Mouse (Mus musculus) midbrain, embryonic 15.5 days (tissue): ENCODE results near the gene Pcbp2. TPM values are rescaled to one million over a fixed set of nuclear protein-coding genes. Genes with fewer than 3 reads are reported as not detected.
A peak's percentile ranks its signal among the peaks of the same experiment; 100 is the strongest.

Experiments used
- ATAC-seq: fragments of 200-750 bp; cut with Nextera tagmentation; replicated peaks from 2 replicates; pipeline ENCODE4 v1.8.0; 2017; ENCODE audit warnings: moderate TSS enrichment
- H3K27ac ChIP-seq: fragments of 300-500 bp; sonication (generic); 2 replicates; pipeline ENCODE4 v1.5.1; 2015; ENCODE audit warnings: mild to moderate bottlenecking, inconsistent platforms
- H3K27me3 ChIP-seq: fragments of 300-500 bp; sonication (generic); replicated peaks from 2 replicates; pipeline ENCODE4 v1.6.1; 2015; ENCODE audit warnings: inconsistent platforms
- H3K36me3 ChIP-seq: fragments of 300-500 bp; sonication (generic); replicated peaks from 2 replicates; pipeline ENCODE4 v1.6.1; 2015; ENCODE audit warnings: inconsistent platforms
- H3K4me1 ChIP-seq: fragments of 300-500 bp; sonication (generic); 2 replicates; pipeline ENCODE4 v1.6.1; 2015; ENCODE audit warnings: inconsistent platforms
- H3K4me2 ChIP-seq: fragments of 300-500 bp; sonication (generic); 2 replicates; pipeline ENCODE4 v1.6.1; 2015; ENCODE audit warnings: inconsistent platforms, mild to moderate bottlenecking, moderate library complexity
- H3K4me3 ChIP-seq: fragments of 300-500 bp; sonication (generic); 2 replicates; pipeline ENCODE4 v1.5.1; 2015; ENCODE audit warnings: mild to moderate bottlenecking, inconsistent platforms
- H3K9ac ChIP-seq: fragments of 300-500 bp; sonication (generic); 2 replicates; pipeline ENCODE4 v1.6.1; 2015; ENCODE audit warnings: mild to moderate bottlenecking, inconsistent platforms
- H3K9me3 ChIP-seq: fragments of 300-500 bp; sonication (generic); 2 replicates; pipeline ENCODE4 v1.6.1; 2016; ENCODE audit warnings: inconsistent platforms
- WGBS: fragments of 180-500 bp; shearing (Covaris S2); methylation state at CpG from one replicate; pipeline ENCODE4 v1.1.7; 2015; ENCODE audit warnings: mixed read lengths; 5-methylcytosine and 5-hydroxymethylcytosine counted together
- polyA plus RNA-seq: library from polyadenylated mRNA; unstranded; fragments of >200 nt; fragmentation: Nextera tagmentation; extraction: Ambion mirVana; gene quantifications from 2 replicates; pipeline ENCODE4 v1.2.1, GENCODE M21; 2015

Gene Pcbp2
- polyA plus RNA-seq, 1 experiment from 2014 or later: 126 TPM

GRCm38 (mm10) chr15:102502254-102502840, 32.0 kb downstream of the Pcbp2 start:
- WGBS: 79% methylated on average over 9 of the region's 9 CpGs
- Histone ChIP-seq H3K4me3 (no peak overlapping the region), H3K27me3 (no peaks in the 10 kb centered on the region), H3K27ac (no peak overlapping the region), H3K9me3 (no peaks in the 10 kb centered on the region), H3K9ac (no peak overlapping the region), H3K36me3 (peaks cover 74% of the 10 kb centered on the region), H3K4me1 (no peaks in the 10 kb centered on the region), H3K4me2 (no peak overlapping the region)
- no peak for ATAC-seq

DNA sequence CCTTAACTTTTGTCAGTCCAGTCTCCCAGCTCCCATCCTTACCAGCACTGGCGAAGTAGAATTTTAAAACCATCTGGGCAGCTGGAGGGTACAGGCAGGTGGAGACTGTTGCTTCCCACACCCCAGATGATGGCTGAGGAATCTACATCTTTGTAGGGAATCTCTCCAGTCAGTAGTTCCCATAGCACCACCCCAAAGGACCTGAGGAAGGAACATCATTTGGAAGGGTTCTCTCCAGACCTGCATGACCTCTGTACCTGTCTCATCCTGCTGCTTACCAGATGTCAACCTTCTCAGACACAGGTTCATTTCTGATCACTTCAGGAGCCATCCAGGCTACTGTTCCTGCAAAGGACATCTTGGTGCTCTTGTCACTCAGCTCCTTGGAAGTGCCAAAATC, 33.1 kb downstream of the Pcbp2 start, which contains the start of gene Gm10337:
Gene Gm10337 (plus strand): TSS at position 276 of the 400 bp plus-strand sequence.
- ATAC-seq: no peak
- no peaks in the 10 kb centered on the region for H3K27me3 ChIP-seq
- no peaks in the 10 kb centered on the region for H3K9me3 ChIP-seq
- WGBS: 89% methylated on average over 1 of the region's 1 CpGs
- peaks cover 68% of the 10 kb centered on the region for H3K36me3 ChIP-seq
- no peak within 1 kb of the TSS for H3K9ac ChIP-seq
- H3K4me3 ChIP-seq: no peak within 1 kb of the TSS
- no peak within 1 kb of the TSS for H3K4me2 ChIP-seq
- H3K4me1 ChIP-seq: no peaks in the 10 kb centered on the region
- no peak within 1 kb of the TSS for H3K27ac ChIP-seq

- H3K27me3 ChIP-seq: no peaks in the 10 kb centered on the region
- 94% methylated on average over 9 of the region's 9 CpGs for WGBS
- no peak for ATAC-seq
- no peak overlapping the region for H3K4me3 ChIP-seq
- H3K9ac ChIP-seq: no peak overlapping the region
- H3K4me1 ChIP-seq: peaks cover 4% of the 10 kb centered on the region
- H3K36me3 ChIP-seq: peaks cover 64% of the 10 kb centered on the region
- no peaks in the 10 kb centered on the region for H3K9me3 ChIP-seq
- H3K4me2 ChIP-seq: no peak overlapping the region
- no peak overlapping the region for H3K27ac ChIP-seq
These were observed 33.8 kb downstream of the Pcbp2 start for GRCm38 (mm10) chr15:102503924-102504782.

- Histone ChIP-seq H3K4me1 (peaks cover 14% of the 10 kb centered on the region), H3K9ac (no peak overlapping the region), H3K36me3 (peaks cover 53% of the 10 kb centered on the region), H3K27ac (no peak overlapping the region), H3K27me3 (no peaks in the 10 kb centered on the region), H3K4me3 (no peak overlapping the region), H3K4me2 (no peak overlapping the region), H3K9me3 (no peaks in the 10 kb centered on the region)
- WGBS: 81% methylated on average over 12 of the region's 12 CpGs
- ATAC-seq: no peak
These were observed 34.9 kb downstream of the Pcbp2 start for GRCm38 (mm10) chr15:102505073-102505769.

- Histone ChIP-seq H3K9me3 (no peaks in the 10 kb centered on the region), H3K9ac (no peak overlapping the region), H3K27ac (no peak overlapping the region), H3K4me1 (peaks cover 17% of the 10 kb centered on the region), H3K4me3 (no peak overlapping the region), H3K4me2 (no peak overlapping the region), H3K27me3 (no peaks in the 10 kb centered on the region), H3K36me3 (peaks cover 47% of the 10 kb centered on the region)
- 87% methylated on average over 9 of the region's 9 CpGs for WGBS
- ATAC-seq: no peak
These were observed 35.6 kb downstream of the Pcbp2 start for GRCm38 (mm10) chr15:102505770-102506463.

GRCm38 (mm10) chr15:102506464-102506830, 36.1 kb downstream of the Pcbp2 start:
- 71% methylated on average over 2 of the region's 2 CpGs for WGBS
- Histone ChIP-seq H3K4me1 (peaks cover 22% of the 10 kb centered on the region), H3K27me3 (no peaks in the 10 kb centered on the region), H3K9me3 (no peaks in the 10 kb centered on the region), H3K4me3 (no peak overlapping the region), H3K36me3 (peaks cover 42% of the 10 kb centered on the region), H3K4me2 (no peak overlapping the region), H3K9ac (no peak overlapping the region), H3K27ac (no peak overlapping the region)
- no peak for ATAC-seq

GRCm38 (mm10) chr15:102506864-102507263, 36.5 kb downstream of the Pcbp2 start:
- ATAC-seq: no peak
- no peaks in the 10 kb centered on the region for H3K27me3 ChIP-seq
- H3K4me1 ChIP-seq: peaks cover 26% of the 10 kb centered on the region
- no peak overlapping the region for H3K4me2 ChIP-seq
- WGBS: 85% methylated on average over 1 of the region's 1 CpGs
- peaks cover 38% of the 10 kb centered on the region for H3K36me3 ChIP-seq
- no peak overlapping the region for H3K27ac ChIP-seq
- no peak overlapping the region for H3K9ac ChIP-seq
- no peaks in the 10 kb centered on the region for H3K9me3 ChIP-seq
- no peak overlapping the region for H3K4me3 ChIP-seq

DNA sequence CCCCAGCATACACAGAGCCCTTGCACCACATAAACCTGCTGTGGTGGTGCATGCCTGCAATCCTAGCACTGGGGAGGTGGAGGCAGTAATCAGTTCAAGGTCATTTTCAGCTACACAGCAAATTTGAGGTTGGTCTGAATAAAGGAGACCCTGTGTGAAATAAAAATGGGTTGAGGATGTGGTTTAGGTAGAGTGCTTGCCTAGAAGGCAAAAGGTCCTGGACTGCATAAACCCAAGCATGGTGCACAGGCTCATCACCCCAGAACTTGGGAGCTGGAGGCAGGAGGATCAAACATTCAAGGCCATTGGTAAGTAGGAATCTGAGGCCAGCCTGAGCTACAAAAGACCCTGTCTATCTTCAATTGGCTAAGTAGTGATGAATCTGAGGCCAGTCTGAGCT, 37.2 kb downstream of the Pcbp2 start:
- no peak overlapping the region for H3K27ac ChIP-seq
- H3K27me3 ChIP-seq: no peaks in the 10 kb centered on the region
- H3K4me3 ChIP-seq: no peak overlapping the region
- H3K9me3 ChIP-seq: no peaks in the 10 kb centered on the region
- H3K4me2 ChIP-seq: no peak overlapping the region
- H3K4me1 ChIP-seq: peaks cover 33% of the 10 kb centered on the region
- peaks cover 31% of the 10 kb centered on the region for H3K36me3 ChIP-seq
- no peak overlapping the region for H3K9ac ChIP-seq
- ATAC-seq: no peak

DNA sequence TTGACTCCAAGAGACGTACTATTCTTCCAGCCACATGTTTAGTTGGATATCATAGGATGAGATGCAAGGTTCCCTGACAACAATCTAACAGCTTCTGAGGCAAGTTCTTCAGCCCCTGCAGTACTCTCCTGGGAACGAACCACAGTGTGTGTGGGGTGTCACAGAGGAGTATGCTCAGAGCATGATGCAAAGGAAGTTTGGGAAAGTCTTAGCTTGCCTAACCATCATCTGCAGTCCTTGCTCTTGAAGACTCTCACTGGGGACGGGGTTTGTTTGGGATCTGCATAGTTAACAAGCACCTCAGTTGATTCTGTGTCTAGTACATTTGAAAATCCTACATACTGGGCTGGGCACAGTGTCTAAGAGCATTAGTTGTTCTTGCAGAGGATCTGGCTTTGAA, 38.0 kb downstream of the Pcbp2 start:
- H3K27me3 ChIP-seq: no peaks in the 10 kb centered on the region
- H3K9ac ChIP-seq: no peak overlapping the region
- H3K4me2 ChIP-seq: no peak overlapping the region
- H3K27ac ChIP-seq: no peak overlapping the region
- H3K9me3 ChIP-seq: no peaks in the 10 kb centered on the region
- H3K4me1 ChIP-seq: peaks cover 40% of the 10 kb centered on the region
- 92% methylated on average over 3 of the region's 3 CpGs for WGBS
- ATAC-seq: no peak
- no peak overlapping the region for H3K4me3 ChIP-seq
- peaks cover 23% of the 10 kb centered on the region for H3K36me3 ChIP-seq

- H3K9ac ChIP-seq: peak overlapping the region; percentile 55
- WGBS: 5% methylated on average over 9 of the region's 9 CpGs
- H3K4me2 ChIP-seq: peak overlapping the region; percentile 64
- peaks cover 55% of the 10 kb centered on the region for H3K4me1 ChIP-seq
- no peaks in the 10 kb centered on the region for H3K27me3 ChIP-seq
- H3K27ac ChIP-seq: peak overlapping the region; percentile 87
- peaks cover 6% of the 10 kb centered on the region; the same call in 1 of the 2 replicates for H3K36me3 ChIP-seq
- ATAC-seq: peak; percentile 75
- no peaks in the 10 kb centered on the region for H3K9me3 ChIP-seq
- peak overlapping the region; percentile 49 for H3K4me3 ChIP-seq
These were observed 39.8 kb downstream of the Pcbp2 start for GRCm38 (mm10) chr15:102510110-102510509.

GRCm38 (mm10) chr15:102510590-102511284, 40.4 kb downstream of the Pcbp2 start:
- no peaks in the 10 kb centered on the region for H3K27me3 ChIP-seq
- H3K27ac ChIP-seq: peak overlapping the region; percentile 87
- H3K4me1 ChIP-seq: peaks cover 61% of the 10 kb centered on the region
- no peaks in the 10 kb centered on the region for H3K9me3 ChIP-seq
- peak; percentile 95 for ATAC-seq
- H3K36me3 ChIP-seq: 0 out of 2 replicates have a peak, but pooled peaks cover 4% of the 10 kb centered on the region
- H3K4me3 ChIP-seq: peak overlapping the region; percentile 49
- peak overlapping the region; percentile 55 for H3K9ac ChIP-seq
- WGBS: 3% methylated on average over 34 of the region's 34 CpGs
- H3K4me2 ChIP-seq: peak overlapping the region; percentile 64
